Mouse (Mus musculus) megakaryocyte, embryonic 14.5 days (primary cell): ENCODE results near the gene Tenm1.

Experiments used
- FLI1 ChIP-seq: IDR thresholded peaks from 2 replicates; pipeline ENCODE4 v1.6.1; 2012; ENCODE audit warnings: low read length, inconsistent platforms, mixed read lengths
- GATA1 ChIP-seq: IDR thresholded peaks from 3 replicates; pipeline ENCODE4 v1.6.1; 2012; ENCODE audit warnings: mixed read lengths, low read length, inconsistent platforms, borderline replicate concordance

GRCm38 (mm10) chrX:43202249-43202783 is 226.6 kb downstream of the Tenm1 start:
- TF ChIP-seq GATA1 (no peak), FLI1 (no peak)
